Mouse (Mus musculus) 3T3-L1 (cell line): ENCODE measurements around the gene St6galnac3.

Source experiments
- DNase-seq: peaks from one replicate; pipeline ENCODE4 v3.0.0-alpha.2; 2015; ENCODE audit warnings: low read depth, low spot score

Gene St6galnac3

DNA sequence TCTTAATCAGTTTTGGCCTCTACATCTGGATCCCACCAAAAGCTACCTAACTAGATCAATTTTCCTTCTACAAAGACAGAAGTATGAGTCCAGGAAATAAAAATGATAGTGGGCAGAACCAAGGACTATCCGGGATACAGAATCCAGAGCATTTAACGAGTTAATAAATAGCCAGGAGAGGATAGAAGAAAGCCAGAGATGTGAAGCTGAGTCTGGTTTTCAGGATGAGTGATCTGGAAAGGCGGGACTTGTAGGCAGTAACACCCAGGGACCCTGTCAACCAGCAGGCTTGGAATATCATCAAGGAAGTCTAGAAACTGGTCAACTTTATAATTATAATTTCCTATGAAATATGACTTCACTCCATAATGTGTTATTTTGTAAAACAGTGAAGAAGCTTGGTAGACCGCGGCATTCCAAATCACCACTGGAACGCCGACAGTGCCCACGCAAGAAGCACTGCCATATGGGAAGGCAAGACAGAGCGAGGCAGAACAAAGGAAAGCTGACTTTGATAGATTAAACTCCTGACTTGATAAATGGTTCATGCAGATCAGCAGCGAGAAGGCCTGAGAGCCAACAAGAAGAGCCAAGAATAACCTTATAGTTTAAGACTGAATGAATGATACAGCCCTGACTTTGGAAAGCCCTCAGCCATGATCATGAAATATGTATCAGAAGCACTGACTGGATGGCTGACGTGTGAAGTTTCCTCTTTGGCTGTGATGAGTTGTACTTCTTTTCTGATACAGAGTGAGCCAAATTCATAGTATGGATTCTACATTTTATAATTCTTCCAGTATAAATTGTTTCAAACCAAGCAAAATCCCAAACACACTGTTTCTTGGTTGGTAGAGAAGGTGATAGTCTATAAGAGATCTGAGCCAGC is 252.1 kb downstream of the St6galnac3 start:
- no peak for DNase-seq

DNA sequence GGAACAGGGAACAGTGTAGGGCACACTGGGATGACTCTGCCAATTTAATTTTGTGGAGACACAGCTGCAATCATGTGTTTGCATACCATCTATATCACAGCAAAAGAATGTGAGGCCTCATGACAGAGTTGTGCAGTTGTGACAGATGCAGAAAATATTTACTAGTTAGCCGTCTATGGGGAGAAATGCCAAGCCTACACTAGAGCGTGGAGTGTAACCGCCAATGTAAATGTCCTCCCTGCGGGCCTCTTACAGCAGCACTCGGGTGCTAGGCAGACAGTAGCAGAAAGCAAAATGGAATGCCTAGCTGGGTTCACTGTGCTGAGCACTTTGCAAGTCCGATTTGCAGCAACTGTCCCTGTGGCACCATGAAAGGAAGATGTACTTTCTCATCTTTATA is 261.1 kb downstream of the St6galnac3 start:
- DNase-seq = no peak

DNA sequence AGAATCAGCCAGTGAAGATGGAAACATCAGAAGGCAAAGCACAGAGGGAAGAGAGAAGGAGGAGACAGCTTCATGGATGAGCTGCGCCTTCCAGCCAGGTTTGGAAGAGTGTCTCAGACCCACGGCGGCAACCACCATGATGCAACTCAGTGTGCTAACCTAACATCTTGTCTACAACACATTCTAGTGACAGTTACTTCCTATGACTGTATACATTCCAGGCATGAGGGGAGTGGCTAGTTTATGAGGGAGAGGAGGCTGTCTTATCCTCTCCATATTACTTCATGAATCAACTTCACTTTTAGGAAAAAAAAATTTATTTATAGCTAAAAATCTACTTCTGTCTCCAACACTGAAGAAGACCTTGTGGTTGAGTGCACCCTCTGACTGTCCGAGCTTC is 264.8 kb downstream of the St6galnac3 start:
- no peak for DNase-seq

DNA sequence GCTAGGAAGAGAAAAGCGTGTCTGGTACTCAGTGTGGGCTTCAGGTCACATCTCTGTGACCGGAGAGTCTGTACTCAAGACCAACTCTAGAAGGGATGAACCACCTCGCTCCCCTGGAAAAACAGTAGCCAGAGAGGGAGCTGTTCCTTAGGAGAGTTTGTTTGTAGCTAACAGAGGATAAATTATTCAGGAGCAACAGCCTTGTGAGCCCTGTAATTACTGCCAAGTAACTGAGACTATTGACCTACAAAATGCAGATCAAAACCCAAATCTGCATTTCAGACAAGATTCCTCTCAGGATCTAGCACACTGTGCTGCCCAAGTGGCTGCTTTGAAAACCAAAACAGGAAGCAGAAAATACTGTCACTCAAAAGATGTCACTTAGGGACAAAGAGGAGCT is 266.4 kb downstream of the St6galnac3 start:
- no peak for DNase-seq

DNA sequence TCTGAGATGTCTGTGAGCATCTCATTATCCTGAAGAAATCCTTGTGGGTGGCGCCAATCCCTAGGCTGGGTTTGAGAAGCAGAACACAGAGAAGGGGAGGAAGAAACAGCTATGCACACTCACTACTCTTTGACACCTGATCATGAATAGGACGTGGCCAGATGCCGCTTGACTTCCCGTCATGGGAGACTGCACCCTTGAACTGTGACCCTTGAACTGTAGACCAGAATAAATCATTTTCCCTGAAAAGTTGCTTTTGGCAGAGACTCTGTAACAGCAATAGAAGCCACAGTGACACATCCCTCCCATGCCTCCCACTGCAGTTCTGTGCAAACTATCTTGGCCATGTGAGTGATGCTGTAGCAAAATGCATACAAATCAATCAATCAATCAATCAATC is 267.3 kb downstream of the St6galnac3 start:
- DNase-seq = no peak

DNA sequence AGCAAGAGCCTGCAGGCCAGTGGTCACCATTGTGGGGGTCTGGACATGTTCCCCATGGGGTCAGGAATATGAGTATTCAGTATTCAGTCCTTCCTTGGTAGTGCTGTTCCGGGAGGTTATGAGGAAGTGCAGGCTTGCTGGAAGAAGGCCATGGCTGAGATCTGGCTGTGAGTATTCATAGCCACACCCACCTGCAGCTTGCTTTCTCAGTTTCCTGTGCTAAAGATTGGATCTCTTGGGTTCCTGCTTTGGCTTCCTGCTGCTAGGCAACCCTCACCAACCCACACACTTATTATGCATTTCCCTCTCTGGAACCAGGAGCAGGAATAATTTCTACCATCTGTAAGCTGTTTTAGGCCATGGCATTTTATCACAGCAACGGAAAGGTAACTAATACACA is 267.8 kb downstream of the St6galnac3 start:
- DNase-seq = no peak

DNA sequence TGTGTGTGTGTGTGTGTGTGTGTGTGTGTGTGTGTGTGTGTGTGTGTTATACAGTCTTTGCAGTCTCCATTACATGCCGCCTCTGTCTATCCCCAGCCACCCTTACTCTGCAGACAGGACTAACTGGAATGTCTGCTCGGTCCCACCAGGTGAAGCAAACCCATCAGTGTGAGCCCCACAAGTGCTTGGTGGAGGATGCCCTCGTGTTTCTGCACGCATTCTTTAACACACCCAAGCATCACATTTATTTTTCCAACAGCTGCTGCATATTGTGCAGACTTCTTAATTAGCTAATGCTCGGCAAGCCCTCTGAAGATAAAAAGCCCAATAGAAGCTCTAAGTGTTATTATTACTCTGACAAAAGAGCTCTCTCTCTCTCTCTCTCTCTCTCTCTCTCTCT is 268.7 kb downstream of the St6galnac3 start:
- DNase-seq = no peak

DNA sequence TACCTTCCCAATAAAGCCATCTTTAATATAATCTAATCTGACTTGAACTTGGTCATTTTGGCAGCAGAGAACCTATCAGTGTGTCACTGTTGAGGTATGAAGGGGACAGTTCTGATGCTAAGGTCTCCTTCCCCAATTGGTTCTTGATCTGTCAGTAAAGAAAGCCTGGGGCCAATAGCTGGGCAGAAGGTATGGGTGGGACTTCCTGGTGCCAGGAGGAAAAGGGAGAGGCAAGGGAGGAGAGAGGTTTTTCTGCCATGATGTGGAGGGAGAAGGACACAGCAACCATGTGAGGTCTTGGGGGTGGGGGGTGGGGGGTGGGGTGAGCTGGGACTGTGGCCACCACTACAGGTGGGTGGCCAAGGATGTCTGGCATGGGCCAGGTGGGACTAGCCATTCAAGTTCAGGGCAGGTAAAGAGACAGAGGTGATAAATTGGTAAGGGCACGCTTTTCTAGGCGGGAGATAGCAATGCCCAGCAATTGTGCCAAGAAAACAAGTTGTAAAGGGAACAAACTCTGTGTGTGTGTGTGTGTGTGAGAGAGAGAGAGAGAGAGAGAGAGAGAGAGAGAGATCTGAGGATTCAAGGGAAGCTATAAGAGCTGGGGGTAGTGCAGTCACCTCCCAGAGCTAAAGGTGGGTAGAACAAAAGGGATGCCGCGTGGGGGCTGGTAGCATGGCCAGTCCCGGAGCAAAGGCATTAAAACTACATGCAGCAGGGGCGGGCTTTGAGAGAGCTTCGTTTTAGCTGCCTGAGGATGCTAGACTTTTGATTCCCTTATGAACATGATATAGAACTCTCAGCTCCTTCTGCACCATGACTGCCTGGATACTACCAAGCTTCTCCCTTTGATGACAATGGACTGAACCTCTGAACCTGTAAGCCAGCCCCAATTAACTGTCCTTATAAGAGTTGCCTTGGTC is 271.6 kb downstream of the St6galnac3 start:
- DNase-seq = peak; percentile 2

DNA sequence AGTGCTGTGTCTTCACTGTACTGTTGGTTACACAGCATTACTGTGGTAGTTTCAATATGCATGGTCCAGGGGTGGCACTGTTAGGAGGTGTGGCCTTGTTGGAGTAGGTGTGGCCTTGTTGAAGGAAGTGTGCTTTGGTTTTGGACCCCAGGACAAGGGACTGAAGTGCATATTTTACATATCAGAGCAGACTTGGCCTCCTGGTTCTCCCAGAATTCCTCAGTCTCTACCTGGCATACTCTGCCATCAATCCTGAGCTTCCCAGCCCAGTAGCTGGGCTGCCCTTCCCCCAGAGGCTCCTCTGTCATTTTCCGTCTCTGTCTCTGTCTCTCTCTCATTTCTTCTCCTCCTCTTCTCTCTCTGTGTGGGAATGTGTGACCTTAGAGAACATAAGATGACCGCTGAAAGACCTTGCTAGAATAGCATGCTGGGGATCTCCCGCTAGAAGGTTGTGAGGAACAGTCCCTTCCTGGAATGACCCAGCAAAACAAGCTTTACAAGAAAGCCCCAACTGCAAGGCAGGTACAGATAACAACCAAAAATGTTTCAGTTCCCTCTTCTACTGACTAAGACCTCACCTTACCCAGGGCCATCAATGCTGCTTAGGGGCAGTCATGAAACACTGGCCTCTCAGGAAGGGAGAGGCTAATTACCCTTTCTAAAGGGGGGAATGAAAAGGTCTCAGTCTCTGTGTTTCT is 272.5 kb downstream of the St6galnac3 start:
- DNase-seq = no peak

DNA sequence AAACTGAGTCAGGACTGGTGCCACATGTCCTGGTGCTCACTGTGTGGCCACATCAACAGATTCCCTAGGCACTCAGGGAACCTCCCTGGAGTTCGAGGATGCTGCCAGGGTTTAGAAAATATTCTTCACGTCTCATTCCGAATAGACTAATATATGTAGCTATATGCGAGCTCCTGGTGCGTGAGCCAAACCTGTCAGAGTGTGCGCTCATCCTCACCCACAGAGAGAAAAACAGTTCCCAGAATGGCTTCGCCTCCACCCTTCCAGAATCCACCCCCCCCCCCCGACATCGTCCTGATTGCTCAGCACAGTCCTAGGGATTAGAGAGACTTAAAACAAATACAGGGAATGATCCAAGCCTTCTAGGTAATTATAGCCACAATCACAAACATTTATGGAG is 283.6 kb downstream of the St6galnac3 start:
- no peak for DNase-seq

DNA sequence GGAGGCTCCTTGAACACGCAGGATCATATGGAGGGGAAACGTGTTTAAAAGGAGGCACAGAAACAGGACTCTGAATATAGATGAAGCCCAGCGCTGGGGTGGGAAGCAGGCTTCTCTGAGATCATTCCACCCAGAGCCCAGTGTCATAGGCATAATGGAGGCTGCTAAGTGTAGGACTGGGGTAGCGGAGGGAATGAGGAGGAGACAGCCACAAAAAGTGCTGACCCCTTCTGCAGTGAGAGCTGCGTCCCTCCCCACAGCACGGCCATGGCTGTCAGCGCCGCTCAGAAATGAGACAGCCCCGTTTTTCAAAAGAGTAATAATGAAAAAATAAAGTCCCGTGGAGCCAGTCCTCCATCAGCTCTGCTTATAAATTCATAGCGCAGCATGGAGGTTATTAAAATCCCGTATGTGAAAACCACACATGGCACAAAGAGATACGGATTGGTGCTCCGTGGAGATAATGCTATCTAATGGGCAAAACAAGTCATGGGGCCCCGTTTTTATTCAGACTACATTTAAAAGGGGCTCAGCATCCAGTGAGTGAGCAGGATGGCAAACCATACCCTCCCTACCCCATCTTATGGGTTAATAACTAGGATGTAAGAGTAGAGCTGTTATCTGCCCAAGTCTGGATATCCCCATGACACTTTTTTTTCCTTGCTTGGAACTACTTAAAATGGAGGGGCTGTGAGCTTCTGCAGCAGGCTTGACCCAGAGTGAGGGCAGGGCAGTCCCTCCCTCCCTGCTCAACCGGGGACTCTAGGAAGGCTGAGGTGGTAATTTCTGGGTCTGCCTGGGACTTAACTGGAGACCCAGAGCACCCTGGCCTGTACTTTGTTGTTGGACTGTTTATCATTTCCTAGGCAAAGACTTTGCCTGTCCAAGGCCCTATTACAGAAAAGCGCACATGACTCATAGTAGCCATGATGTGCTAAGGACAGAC is 288.6 kb downstream of the St6galnac3 start:
- DNase-seq = no peak

DNA sequence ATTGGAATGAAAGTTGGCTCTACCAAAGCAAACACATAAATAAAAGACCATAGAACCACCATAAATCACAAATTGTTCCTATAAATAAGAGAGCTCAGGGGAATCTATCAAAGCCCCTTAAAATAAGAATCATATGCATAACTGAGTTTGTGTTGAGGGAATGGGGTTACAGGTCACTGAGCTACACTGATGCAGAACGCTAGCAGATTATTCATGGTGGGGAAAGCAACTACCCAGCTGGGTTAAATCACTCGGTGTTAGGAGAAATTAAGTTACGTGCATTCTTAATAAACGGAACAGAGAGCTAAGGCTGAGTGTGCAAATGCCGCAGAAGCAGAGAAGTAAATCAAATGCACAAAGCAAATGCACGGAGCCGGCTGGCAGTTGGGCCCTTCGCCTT is 292.0 kb downstream of the St6galnac3 start:
- DNase-seq = no peak

DNA sequence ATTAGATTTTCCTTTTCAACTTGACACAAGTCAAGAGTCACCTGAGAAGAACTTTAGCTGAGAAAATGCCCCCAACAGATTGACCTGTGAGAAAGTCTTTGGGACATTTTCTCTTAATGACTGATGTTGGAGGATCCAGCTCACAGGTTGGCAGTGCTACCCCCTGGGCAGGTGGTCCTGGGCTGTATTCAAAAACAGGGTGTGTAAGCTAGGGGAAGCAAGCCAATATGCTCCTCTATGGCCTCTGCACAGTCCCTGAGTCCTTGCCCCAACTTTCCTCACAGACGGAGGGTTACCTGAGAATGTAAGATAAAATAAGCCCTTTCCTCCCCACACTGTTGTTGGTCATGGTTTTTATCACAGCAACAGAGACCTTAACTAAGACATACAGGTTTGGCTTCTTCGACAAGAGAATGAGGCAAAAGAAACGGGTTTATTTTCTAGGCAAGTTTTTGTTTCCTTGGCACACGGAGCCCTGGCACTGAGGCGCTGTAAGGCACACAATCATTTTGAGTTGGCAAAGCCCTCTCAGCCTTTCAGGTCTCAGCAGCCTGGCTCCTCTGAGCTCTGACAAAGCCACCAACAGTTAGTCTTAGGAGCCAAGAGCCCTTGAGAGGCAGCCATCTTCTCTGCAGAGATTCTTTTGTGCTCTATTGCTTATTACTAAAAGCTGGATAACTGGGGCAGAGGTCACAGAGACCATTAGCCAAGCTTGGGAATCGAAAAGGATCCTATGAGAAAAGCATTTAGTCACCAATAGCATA is 292.7 kb downstream of the St6galnac3 start:
- no peak for DNase-seq

DNA sequence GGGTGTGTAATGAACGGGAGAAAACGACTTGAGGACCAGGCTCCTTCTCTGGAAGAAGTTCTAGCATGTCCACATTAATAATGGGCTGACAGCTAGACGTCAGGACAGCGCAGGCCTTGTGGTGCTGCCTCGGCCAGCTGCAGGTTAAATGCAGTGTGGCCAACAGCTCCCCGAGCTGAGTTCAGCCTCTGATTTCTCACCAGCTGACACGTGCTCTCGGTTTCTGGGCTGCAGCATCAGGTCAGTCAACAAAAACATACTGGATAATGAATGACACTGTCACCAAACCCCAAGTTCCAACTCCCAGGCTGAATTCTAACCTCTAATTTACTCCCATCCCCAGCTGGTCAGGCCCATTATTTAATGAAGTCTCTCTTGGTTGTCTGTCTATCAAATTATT is 295.1 kb downstream of the St6galnac3 start:
- DNase-seq = no peak

DNA sequence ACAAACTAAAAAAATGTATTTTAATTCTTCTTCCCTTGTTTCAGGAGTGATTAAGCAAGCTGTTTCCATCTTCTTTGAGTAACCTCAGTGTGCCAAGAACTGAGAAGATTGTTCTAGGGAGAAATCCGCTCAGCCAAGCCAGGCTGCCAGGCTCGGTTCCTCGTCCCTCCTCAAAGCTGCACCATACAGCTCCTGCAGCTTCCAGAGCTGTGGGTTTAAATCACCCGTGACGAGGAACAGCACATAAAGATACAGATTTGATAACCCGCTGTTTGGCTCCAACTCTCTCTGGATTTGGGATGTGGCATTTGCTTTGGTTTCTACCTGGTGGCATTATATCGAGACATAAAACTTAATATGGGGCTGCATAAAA is 303.1 kb downstream of the St6galnac3 start:
- DNase-seq = no peak

DNA sequence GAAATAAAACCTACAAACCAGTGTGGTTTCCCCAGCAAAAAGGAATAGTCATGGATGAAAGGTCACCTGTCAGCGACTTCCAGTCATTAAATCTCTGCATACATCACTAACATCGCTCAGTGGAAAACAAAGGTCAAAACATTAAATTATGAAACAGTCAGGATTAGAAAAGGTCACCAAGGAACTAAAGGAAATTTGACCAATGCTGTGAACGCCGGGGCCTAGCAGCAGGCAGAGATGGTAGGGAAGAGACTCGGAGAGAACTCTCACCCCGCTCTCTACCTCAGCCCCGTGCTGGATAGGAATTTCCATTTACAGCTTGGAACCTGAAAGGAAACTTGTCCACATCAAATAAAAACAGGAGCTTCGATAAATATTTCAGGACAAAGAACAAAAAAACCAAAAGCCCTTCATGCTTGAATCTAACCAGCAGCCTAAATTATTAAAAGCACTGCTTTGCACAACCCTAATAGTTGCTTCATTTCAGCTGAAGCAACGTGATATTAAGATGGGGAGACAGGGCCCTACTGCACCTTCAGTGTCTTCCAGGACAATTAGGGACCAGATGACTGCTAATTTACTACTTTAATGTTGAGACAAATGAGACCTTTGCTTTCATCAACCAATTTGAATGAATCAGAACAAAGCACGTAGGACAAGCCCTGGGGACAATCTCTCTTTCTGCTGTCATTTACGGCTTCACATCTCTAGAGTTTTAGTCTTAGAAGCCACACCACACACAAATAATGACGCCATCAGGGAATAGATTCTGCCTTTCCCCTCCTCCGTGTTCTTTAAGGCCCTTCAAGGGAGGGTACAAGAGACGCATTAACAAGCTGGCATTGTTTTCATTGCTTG is 303.7 kb downstream of the St6galnac3 start:
- DNase-seq = no peak

DNA sequence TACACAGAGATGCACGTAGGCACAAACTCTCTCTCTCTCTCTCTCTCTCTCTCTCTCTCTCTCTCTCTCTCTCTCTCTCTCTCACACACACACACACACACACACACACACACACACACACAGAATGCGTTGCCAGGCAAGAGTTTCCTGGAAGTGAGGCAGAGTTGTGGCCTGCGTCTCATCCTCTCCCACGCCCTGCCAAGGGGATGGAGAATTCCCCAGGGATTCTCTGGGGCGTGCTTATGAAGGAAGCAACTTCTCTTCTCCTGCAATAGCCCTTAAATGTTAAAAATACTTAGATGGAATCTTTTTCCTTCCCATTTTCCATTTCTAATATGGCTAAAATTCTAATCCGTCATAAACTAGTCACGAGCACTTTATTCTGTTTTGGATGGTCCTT is 305.6 kb downstream of the St6galnac3 start:
- DNase-seq = no peak

DNA sequence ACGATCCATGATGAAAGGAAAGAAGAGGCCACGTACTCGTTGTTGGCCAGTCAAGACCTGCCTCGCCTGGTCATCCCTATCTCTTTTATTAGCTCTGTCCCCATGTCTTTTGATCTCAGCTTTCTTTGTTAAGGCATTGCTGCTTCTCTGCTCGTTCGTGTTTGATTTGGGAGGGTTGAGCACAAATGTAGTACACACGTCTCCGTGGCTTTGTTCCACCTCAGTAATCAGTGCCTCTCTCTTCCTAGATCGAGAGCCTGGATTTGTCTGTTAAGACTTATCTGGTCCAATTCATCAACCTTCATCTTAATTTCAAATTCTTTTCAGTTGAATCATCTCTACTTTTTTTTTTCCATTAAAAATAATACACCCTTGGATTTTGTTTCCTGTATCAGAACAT is 308.0 kb downstream of the St6galnac3 start:
- DNase-seq = no peak

DNA sequence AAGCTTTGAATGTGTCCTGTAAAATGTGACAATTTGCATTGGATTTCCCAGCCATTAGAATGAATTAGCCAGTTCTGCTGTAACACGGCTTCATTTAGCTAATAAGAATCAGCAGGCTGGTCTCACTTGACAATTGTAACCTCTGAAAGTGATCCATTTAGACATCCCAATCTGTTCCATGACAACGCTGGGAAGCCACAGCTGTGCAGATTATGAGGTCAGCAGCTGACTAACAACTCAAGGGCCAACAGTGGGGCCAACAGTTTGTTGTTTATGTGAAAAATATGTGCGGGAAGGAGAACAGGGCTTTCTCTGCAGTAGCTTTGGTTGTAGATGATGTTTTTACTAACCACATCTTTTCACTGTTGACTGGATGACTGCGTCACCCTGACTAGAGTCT is 308.6 kb downstream of the St6galnac3 start:
- no peak for DNase-seq
